Mouse (Mus musculus) limb, embryonic 10.5 days (tissue): Measurements from ENCODE around the gene Itga1. TPM values are rescaled to one million over a fixed set of nuclear protein-coding genes. Genes with fewer than 3 reads are reported as not detected.

Source experiments
- DNase-seq: peaks from one replicate; pipeline ENCODE4 v3.0.0-alpha.2; 2017; ENCODE audit warnings: low spot score
- H3K27ac ChIP-seq: fragments of 300-500 bp; sonication (generic); 2 replicates; pipeline ENCODE4 v1.5.1; 2016; ENCODE audit warnings: mild to moderate bottlenecking
- H3K27me3 ChIP-seq: fragments of 300-500 bp; sonication (generic); 2 replicates; pipeline ENCODE4 v1.6.1; 2016; ENCODE audit warnings: low read depth, mild to moderate bottlenecking; ENCODE audit not compliant: poor library complexity, severe bottlenecking
- H3K36me3 ChIP-seq: fragments of 300-500 bp; sonication (generic); 2 replicates; pipeline ENCODE4 v1.6.1; 2016; ENCODE audit warnings: mild to moderate bottlenecking, moderate library complexity
- H3K4me1 ChIP-seq: fragments of 300-500 bp; sonication (generic); 2 replicates; pipeline ENCODE4 v1.6.1; 2016
- H3K4me3 ChIP-seq: fragments of 300-500 bp; sonication (generic); 2 replicates; pipeline ENCODE4 v1.5.1; 2016; ENCODE audit warnings: mild to moderate bottlenecking, moderate library complexity
- H3K9me3 ChIP-seq: fragments of 300-500 bp; sonication (generic); replicated peaks from 2 replicates; pipeline ENCODE4 v1.6.1; 2016; ENCODE audit warnings: mild to moderate bottlenecking
- WGBS: fragments of 180-500 bp; shearing (Covaris S2); methylation state at CpG from one replicate; pipeline ENCODE4 v1.1.7; 2016; 5-methylcytosine and 5-hydroxymethylcytosine counted together
- polyA plus RNA-seq: library from polyadenylated mRNA; unstranded; fragments of >200 nt; fragmentation: Nextera tagmentation; extraction: Ambion mirVana; gene quantifications from 2 replicates; pipeline ENCODE4 v1.2.1, GENCODE M21; 2016

Gene Itga1
- polyA plus RNA-seq, 1 experiment from 2014 or later, result 4.0 TPM

DNA sequence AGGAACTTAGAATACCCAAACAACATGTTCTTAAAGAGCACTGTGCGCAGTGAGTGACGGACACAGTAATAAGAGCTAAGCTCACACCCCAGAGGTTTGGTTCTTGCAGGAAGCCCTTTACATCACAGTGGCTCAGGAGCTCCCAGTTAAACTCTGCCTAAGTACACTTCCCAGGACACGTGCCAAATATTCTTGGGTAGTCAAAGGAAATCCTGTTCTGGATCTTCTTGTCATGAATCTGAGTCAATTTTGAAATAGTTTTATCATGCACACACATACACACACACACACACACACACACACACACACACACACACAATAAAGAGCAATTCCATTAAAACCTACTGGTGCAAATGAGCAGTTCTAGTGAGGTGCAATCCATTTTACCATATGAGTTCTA, 30.3 kb downstream of the Itga1 start:
- 87% methylated on average over 3 of the region's 3 CpGs for WGBS

DNA sequence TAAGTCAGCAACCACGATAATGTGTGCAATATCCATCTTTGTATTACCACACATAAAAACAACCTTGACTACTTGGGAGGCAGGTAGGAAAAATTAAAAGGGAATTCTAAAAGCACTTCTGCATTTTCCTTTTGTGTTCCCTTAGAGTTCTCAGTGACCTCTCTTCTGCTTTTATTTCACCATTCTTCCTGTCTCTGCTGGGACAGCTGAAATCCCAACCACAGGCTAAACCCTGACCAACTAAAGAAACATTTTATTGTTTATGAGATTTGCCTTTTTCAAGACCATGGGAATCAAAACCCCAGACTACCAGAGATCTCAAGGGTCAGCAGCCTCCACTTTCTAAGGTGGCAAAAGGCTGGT, 33.8 kb downstream of the Itga1 start:
- Histone ChIP-seq H3K27me3 (no peaks in the 10 kb centered on the region), H3K36me3 (no peaks in the 10 kb centered on the region), H3K27ac (no peak overlapping the region), H3K4me1 (no peaks in the 10 kb centered on the region), H3K9me3 (no peaks in the 10 kb centered on the region), H3K4me3 (no peak overlapping the region)
- no peak for DNase-seq
- WGBS, result 98% methylated on average over 1 of the region's 1 CpGs

More for the DNA sequence above, 30.3 kb downstream of the Itga1 start:
- H3K27ac ChIP-seq, result no peak overlapping the region
- no peak for DNase-seq
- H3K27me3 ChIP-seq, result no peaks in the 10 kb centered on the region
- no peaks in the 10 kb centered on the region for H3K36me3 ChIP-seq
- H3K9me3 ChIP-seq, result no peaks in the 10 kb centered on the region
- no peaks in the 10 kb centered on the region for H3K4me1 ChIP-seq
- H3K4me3 ChIP-seq, result no peak overlapping the region

DNA sequence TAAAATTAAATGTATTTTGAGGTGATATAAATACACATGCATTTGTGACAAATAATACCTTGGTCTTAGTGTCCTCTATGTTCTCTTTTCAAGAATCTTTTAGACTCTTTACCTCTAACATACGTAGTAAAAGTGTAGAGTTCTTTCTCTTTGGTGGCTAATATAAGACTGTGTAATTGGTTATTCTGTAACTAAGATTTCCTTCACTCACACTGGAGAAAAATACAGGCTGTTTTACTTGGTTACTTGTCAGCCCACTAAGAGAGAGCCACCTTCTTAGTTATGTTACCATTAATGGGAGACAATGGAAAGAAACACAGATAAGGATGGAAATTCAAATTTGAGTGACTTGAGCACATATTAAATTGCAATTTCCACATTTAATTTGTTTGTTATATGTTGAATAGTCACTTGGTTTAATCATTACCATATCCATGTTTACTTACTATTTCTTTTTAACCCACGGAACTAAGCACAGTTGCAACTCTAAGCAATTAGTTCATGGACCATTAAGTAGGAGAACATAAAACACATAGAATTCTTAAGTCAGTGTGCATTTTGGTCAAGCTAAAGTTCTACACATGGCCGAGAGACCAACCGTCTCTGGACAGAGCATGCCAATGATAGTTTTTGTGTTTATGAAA, 34.3 kb downstream of the Itga1 start:
- Histone ChIP-seq H3K36me3 (no peaks in the 10 kb centered on the region), H3K9me3 (no peaks in the 10 kb centered on the region), H3K27ac (no peak overlapping the region), H3K4me1 (no peaks in the 10 kb centered on the region), H3K27me3 (no peaks in the 10 kb centered on the region), H3K4me3 (no peak overlapping the region)
- 91% methylated on average over 4 of the region's 4 CpGs for WGBS
- DNase-seq, result no peak

DNA sequence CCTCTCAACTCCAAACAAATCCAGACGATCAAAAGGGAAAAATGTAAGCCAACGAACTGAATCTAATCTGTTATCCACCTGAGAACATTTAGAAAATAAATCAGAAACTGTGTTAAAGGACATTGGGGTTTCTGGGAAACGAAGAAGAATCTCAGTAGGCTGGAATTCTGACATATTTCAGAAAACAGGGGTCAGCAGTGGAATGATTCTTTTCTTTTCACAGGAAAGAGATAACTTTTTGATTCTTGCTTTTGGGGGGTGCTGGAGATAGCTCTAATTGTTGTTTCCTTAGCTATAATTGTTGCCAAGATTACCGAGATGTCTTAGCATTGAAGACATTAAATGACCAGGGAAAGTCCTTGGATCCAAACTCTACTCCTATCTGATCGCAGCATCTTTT, 44.2 kb downstream of the Itga1 start:
- peaks cover under 1% of the 10 kb centered on the region; the same call in 1 of the 2 replicates for H3K4me1 ChIP-seq
- H3K36me3 ChIP-seq, result no peaks in the 10 kb centered on the region
- no peak overlapping the region for H3K4me3 ChIP-seq
- no peak overlapping the region for H3K27ac ChIP-seq
- 93% methylated on average over 5 of the region's 5 CpGs for WGBS
- no peak for DNase-seq
- H3K9me3 ChIP-seq, result no peaks in the 10 kb centered on the region
- H3K27me3 ChIP-seq, result no peaks in the 10 kb centered on the region

DNA sequence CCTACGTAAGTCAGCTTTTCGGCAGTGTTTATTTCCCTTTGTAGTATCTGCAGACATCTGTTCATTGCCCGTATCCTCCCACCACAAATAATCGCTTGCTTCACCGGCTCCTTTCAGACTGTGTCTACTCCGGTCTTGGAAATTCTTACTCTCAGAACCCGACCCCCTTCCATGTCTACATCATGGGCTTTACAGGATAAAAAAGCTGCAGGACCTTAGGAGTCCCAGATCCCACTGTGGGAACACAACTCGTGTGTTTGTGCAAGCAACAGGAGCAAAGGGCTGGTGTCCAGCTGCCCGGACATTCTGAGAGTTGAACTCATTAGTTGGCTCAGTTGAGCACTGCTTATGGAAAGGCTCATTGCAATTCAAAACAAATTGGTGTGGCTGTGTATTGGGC, 47.0 kb downstream of the Itga1 start:
- DNase-seq, result no peak
- peaks cover 12% of the 10 kb centered on the region for H3K4me1 ChIP-seq
- H3K9me3 ChIP-seq, result no peaks in the 10 kb centered on the region
- no peak overlapping the region for H3K27ac ChIP-seq
- H3K36me3 ChIP-seq, result no peaks in the 10 kb centered on the region
- WGBS, result 64% methylated on average over 9 of the region's 9 CpGs
- H3K4me3 ChIP-seq, result no peak overlapping the region
- no peaks in the 10 kb centered on the region for H3K27me3 ChIP-seq

DNA sequence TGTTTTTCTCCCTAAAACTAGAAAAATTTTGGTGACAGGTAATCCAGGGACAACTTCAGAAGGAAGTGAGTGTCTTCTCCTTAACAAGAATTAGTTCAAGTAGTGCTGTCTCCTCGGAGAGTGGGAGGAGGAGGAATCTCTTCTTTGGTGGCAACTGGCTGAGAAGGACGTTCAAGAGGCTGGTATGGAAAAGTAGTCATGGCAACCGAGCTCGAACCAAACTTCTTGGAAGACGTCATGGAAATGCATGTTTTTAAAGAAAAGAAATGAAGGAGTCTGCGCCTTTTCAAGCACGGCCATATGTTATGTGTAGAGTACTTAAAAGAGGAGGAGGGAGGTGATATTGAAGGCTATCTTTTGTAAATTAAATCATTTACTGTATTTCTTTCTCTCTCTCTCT, 49.2 kb downstream of the Itga1 start:
- Histone ChIP-seq H3K36me3 (no peaks in the 10 kb centered on the region), H3K4me1 (peaks cover 12% of the 10 kb centered on the region), H3K27me3 (no peaks in the 10 kb centered on the region), H3K27ac (no peak overlapping the region), H3K4me3 (no peak overlapping the region), H3K9me3 (no peaks in the 10 kb centered on the region)
- no peak for DNase-seq
- WGBS, result 84% methylated on average over 7 of the region's 7 CpGs

DNA sequence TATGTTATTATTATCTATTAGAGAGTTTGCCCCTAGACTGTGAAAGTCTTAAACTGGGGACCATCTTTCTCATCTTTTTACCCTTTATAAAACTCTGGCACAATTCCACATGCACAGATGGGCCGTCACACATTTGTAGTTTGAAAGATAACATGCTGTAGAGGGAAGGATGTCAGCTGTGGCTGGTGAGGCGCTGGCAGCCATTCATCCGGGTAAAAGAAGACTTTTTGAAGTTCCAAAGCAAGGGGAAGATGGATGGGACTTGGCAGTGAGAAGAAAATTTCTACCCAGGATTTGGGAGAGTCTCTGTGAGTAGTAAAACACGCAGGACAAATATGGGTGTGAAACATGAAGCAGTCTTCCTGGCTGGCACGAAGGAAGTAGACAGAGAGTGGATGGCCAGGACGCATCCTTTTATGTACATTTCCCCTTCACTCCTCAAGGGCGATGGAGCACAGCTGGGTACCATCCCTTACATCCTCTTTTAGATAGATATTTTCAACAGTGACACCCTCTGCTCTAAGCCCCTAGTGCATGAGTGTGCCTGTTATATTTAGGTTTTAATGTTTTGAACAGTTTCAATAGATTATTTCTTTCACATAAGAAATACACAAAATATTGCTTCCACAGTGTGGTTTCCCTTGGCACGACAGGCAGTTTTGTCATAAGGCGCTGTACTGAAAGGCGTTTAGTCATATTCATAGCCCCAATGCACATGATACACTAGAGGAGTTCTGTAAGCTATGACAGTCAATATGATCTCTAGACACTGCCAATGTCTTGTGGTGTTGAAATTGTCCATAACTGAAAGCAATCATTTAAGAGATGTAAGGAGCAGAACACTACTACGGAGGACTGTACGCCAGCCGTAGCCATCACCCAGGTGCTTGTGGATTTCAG, 50.9 kb downstream of the Itga1 start:
- no peak for DNase-seq
- H3K36me3 ChIP-seq, result no peaks in the 10 kb centered on the region
- no peaks in the 10 kb centered on the region for H3K9me3 ChIP-seq
- H3K27me3 ChIP-seq, result no peaks in the 10 kb centered on the region
- no peak overlapping the region for H3K4me3 ChIP-seq
- no peak overlapping the region for H3K27ac ChIP-seq
- WGBS, result 86% methylated on average over 13 of the region's 13 CpGs
- H3K4me1 ChIP-seq, result peaks cover 12% of the 10 kb centered on the region

- Histone ChIP-seq H3K27me3 (no peaks in the 10 kb centered on the region), H3K9me3 (no peaks in the 10 kb centered on the region), H3K4me1 (no peaks in the 10 kb centered on the region), H3K27ac (no peak overlapping the region), H3K4me3 (no peak overlapping the region), H3K36me3 (no peaks in the 10 kb centered on the region)
- 59% methylated on average over 2 of the region's 2 CpGs for WGBS
- no peak for DNase-seq
Observed at GRCm38 (mm10) chr13:115042652-115043051, 59.1 kb downstream of the Itga1 start.

DNA sequence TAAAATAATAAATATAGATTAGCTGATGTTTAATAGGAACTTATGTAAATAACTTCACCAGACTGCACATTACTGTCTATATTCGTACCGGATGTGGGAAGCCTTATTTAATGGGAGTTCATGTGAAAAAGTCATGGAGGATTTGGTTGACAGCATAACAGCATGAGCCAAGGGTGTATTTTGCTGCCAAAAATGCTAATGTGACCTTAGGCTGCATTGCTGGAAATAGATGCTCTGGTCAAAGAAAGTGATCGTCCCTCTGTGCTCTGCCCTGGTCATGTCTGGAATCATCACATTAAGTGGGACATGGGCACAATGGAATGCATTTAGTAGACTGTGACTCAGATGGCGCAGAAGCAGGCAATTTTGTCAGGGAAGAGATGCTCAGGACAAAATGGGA, 64.5 kb downstream of the Itga1 start:
- WGBS, result 93% methylated on average over 4 of the region's 4 CpGs
- Histone ChIP-seq H3K36me3 (no peaks in the 10 kb centered on the region), H3K4me3 (no peak overlapping the region), H3K9me3 (no peaks in the 10 kb centered on the region), H3K27me3 (no peaks in the 10 kb centered on the region), H3K4me1 (no peaks in the 10 kb centered on the region), H3K27ac (no peak overlapping the region)
- no peak for DNase-seq

DNA sequence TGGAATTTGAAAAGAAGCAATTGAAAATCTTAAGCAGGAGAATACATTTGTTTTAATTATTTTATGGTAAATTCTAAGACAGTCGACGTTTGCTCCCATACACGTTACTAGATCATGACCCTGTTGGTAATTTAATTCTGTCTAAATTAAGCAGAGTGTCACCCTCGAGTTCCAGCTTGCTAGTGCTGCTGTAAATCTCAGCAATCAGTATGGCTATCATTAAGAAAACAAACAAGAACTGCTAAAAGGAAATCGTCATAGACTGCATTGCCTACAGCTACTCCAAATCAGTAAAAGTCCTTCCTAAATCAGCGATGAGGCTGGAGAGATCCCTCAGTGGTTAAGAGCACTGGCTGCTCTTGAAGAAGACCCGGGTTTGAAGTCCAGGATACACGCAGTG, 66.4 kb downstream of the Itga1 start:
- Histone ChIP-seq H3K4me1 (no peaks in the 10 kb centered on the region), H3K4me3 (no peak overlapping the region), H3K9me3 (no peaks in the 10 kb centered on the region), H3K27ac (no peak overlapping the region), H3K36me3 (no peaks in the 10 kb centered on the region), H3K27me3 (no peaks in the 10 kb centered on the region)
- 63% methylated on average over 8 of the region's 8 CpGs for WGBS
- no peak for DNase-seq

GRCm38 (mm10) chr13:115033135-115033534, 68.6 kb downstream of the Itga1 start:
- 93% methylated on average over 2 of the region's 2 CpGs for WGBS
- H3K9me3 ChIP-seq, result no peaks in the 10 kb centered on the region
- no peak overlapping the region for H3K4me3 ChIP-seq
- no peak for DNase-seq
- no peak overlapping the region for H3K27ac ChIP-seq
- no peaks in the 10 kb centered on the region for H3K36me3 ChIP-seq
- H3K27me3 ChIP-seq, result no peaks in the 10 kb centered on the region
- H3K4me1 ChIP-seq, result no peaks in the 10 kb centered on the region

DNA sequence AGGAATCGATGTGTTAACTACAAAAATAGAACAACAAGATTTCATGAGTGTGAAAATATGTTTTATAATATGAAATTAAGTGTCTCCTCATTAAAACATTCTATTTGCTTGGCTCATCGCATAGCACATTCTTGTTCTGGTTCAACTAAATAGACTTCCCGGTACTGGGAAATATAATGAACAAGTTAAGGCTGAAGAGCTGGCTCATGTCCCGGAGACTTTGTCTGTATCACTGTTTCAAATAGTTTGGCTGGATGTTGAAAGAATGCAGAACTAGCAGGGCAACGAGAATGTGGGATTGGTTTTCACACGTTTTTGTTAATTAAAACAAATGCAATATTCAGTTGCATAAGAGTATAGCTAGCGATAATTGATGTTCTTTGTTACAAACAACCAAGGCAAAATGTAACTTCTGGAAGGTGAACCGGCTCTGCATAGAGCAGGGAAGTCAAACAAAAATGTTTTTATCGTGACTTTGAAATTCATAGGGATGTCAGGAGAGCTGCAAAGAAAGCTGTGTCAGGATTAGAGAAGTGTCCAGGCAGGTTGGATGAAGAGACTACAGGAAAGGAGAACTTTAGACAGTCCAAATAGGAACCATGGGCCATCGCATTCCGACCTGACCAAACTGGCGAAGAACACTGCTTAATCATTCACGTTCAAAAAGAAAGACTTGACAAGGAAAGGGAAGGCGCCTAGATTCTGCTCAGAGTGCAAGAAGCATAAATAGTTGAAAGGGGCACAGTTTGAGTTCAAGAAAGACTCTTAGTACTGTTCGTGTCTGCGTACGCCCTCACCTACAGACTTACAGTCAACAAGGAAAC, 70.4 kb downstream of the Itga1 start:
- no peaks in the 10 kb centered on the region for H3K9me3 ChIP-seq
- H3K4me1 ChIP-seq, result no peaks in the 10 kb centered on the region
- 92% methylated on average over 17 of the region's 17 CpGs for WGBS
- H3K27ac ChIP-seq, result no peak overlapping the region
- H3K4me3 ChIP-seq, result no peak overlapping the region
- DNase-seq, result no peak
- H3K27me3 ChIP-seq, result no peaks in the 10 kb centered on the region
- H3K36me3 ChIP-seq, result no peaks in the 10 kb centered on the region

- Histone ChIP-seq H3K9me3 (no peaks in the 10 kb centered on the region), H3K27me3 (no peaks in the 10 kb centered on the region), H3K4me1 (no peaks in the 10 kb centered on the region), H3K27ac (no peak overlapping the region), H3K36me3 (no peaks in the 10 kb centered on the region), H3K4me3 (no peak overlapping the region)
- 85% methylated on average over 3 of the region's 3 CpGs for WGBS
- DNase-seq, result no peak
Observed at GRCm38 (mm10) chr13:115025394-115025793, 76.4 kb downstream of the Itga1 start.
